ENCODE assay signal across 12 mouse cellular contexts in the genomic region with DNA sequence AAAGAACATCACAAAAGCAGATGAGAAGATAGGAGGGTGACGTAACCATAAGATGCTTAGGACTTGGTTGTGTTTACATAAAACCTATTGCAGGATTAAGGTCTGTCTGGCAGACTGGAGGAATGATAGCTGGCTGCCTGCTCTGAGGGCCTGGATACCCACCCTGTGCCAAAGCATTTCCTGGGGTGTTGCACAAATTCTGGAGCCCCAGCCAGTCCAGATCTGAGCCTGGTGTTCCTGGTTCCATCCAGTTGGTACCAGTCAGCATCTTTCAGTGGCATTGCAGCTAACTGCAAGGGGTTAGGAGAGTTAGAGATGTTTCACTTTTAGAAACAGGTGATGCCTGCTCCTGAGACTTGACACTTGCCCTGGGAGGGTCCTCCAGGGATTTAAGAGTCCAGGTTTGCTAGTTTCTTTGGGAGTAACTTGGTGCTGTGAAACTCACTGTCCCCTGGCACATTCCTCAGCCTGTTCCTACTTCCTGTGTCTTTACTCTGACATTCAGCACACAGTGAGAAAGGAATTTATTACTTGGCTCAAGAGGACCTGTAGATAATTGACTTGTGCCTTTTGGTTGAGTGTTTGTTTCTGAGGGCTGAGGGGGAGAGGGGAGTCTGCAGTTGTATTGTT. TPM values are rescaled to one million over a fixed set of nuclear protein-coding genes. Genes with fewer than 3 reads are reported as not detected.
A peak's percentile ranks its signal among the peaks of the same experiment; 100 is the strongest.
DNase-seq lines count a peak whose midpoint lies in the region; ATAC-seq and TF ChIP-seq lines count a peak whose summit lies in the region.
"Had no signal": no experiment of that assay in that cellular context is flagged by ENCODE, and none has a peak within 500 bp of the region (broad histone marks: within the 10 kb centered on the region; RNA-seq: fewer than 3 reads in every experiment).

No protein-coding gene starts in this region.

- peak; percentile 8 for DNase-seq in embryo, embryonic 10 days (ENCODE audit: low spot score)
- DNase-seq in embryo, embryonic 11 days: no peak
- DNase-seq in lung, postnatal 14 days: no peak
- DNase-seq in kidney, postnatal 4 days: peak; percentile 22 to 34
- DNase-seq in stomach, postnatal 0 days (ENCODE audit: low spot score): no peak
- DNase-seq: cerebellum, postnatal 36 days; gastrocnemius, postnatal 10 days; liver, embryonic 13.5 days had no signal

- H3K9ac ChIP-seq in lung, embryonic 15.5 days: no peak overlapping the region
- no peak overlapping the region for H3K9ac ChIP-seq in stomach, postnatal 0 days (ENCODE audit: low read length)
- H3K9ac ChIP-seq in forebrain, embryonic 12.5 days: no peak overlapping the region
- H3K9ac ChIP-seq: liver, embryonic 13.5 days had no signal

- no peak for TF ChIP-seq CTCF in stomach, postnatal 0 days (IDR thresholded peaks at IDR 0.05; ENCODE audit: low read depth)

- peak overlapping the region; percentile 85 for H3K27ac ChIP-seq in lung, embryonic 15.5 days
- H3K27ac ChIP-seq in stomach, postnatal 0 days (replicated peaks): peak overlapping the region; percentile 74; the same call in 1 of the 2 replicates
- no peak overlapping the region for H3K27ac ChIP-seq in forebrain, embryonic 12.5 days
- H3K27ac ChIP-seq: liver, embryonic 13.5 days; midbrain, embryonic 10.5 days had no signal

- 30% methylated on average over 1 of the region's 1 CpGs for WGBS in lung, embryonic 15.5 days
- WGBS in stomach, postnatal 0 days: 27% methylated on average over 1 of the region's 1 CpGs
- 71% methylated on average over 1 of the region's 1 CpGs for WGBS in forebrain, embryonic 12.5 days

- peak overlapping the region; percentile 14; the same call in 1 of the 2 replicates for H3K4me2 ChIP-seq in lung, embryonic 15.5 days
- no peak overlapping the region for H3K4me2 ChIP-seq in stomach, postnatal 0 days (replicated peaks; ENCODE audit: low read depth)
- H3K4me2 ChIP-seq in forebrain, embryonic 12.5 days: no peak overlapping the region
- H3K4me2 ChIP-seq: liver, embryonic 13.5 days had no signal

- H3K36me3 ChIP-seq in lung, embryonic 15.5 days: peaks cover 10% of the 10 kb centered on the region
- H3K36me3 ChIP-seq in stomach, postnatal 0 days (ENCODE audit: control insufficient read depth, insufficient read depth, low read length): no peaks in the 10 kb centered on the region
- no peaks in the 10 kb centered on the region for H3K36me3 ChIP-seq in forebrain, embryonic 12.5 days (replicated peaks)
- H3K36me3 ChIP-seq: liver, embryonic 13.5 days; midbrain, embryonic 10.5 days had no signal

- H3K4me1 ChIP-seq in lung, embryonic 15.5 days: peaks cover 19% of the 10 kb centered on the region
- H3K4me1 ChIP-seq in stomach, postnatal 0 days (replicated peaks; ENCODE audit: control insufficient read depth, insufficient read depth): no peaks in the 10 kb centered on the region; the same call in 1 of the 2 replicates
- peaks cover 24% of the 10 kb centered on the region; the same call in 1 of the 2 replicates for H3K4me1 ChIP-seq in forebrain, embryonic 12.5 days
- H3K4me1 ChIP-seq: liver, embryonic 13.5 days had no signal

- no peak for TF ChIP-seq EP300 in stomach, postnatal 0 days (optimal IDR thresholded peaks at IDR 0.05)

- H3K9me3 ChIP-seq in lung, embryonic 15.5 days: no peaks in the 10 kb centered on the region
- no peaks in the 10 kb centered on the region for H3K9me3 ChIP-seq in stomach, postnatal 0 days (ENCODE audit: control insufficient read depth, low read length)
- no peaks in the 10 kb centered on the region for H3K9me3 ChIP-seq in forebrain, embryonic 12.5 days
- H3K9me3 ChIP-seq: liver, embryonic 13.5 days; midbrain, embryonic 10.5 days had no signal

- ATAC-seq in lung, embryonic 15.5 days (ENCODE audit: borderline replicate concordance, extremely low read depth, low FRiP score, low TSS enrichment): peak; percentile 62; the same call in 1 of the 2 replicates
- ATAC-seq in stomach, postnatal 0 days (ENCODE audit: low FRiP score, low TSS enrichment): peak; percentile 54; the same call in 1 of the 2 replicates
- no peak for ATAC-seq in activated CD4-positive, CD25-positive, alpha-beta regulatory T cell, adult 4 months
- ATAC-seq in forebrain, embryonic 12.5 days (ENCODE audit: low FRiP score): no peak

- no peaks in the 10 kb centered on the region for H3K27me3 ChIP-seq in lung, embryonic 15.5 days
- H3K27me3 ChIP-seq in stomach, postnatal 0 days (ENCODE audit: control insufficient read depth, insufficient read depth, low read length): no peaks in the 10 kb centered on the region
- H3K27me3 ChIP-seq in forebrain, embryonic 12.5 days: no peaks in the 10 kb centered on the region
- H3K27me3 ChIP-seq: liver, embryonic 13.5 days had no signal

- H3K4me3 ChIP-seq in lung, embryonic 15.5 days: no peak overlapping the region
- no peak overlapping the region for H3K4me3 ChIP-seq in stomach, postnatal 0 days (ENCODE audit: low read depth, low read length)
- H3K4me3 ChIP-seq in forebrain, embryonic 12.5 days (replicated peaks): no peak overlapping the region
- H3K4me3 ChIP-seq: liver, embryonic 13.5 days; midbrain, embryonic 10.5 days had no signal

RNA-seq across cellular contexts. Expression of a gene that starts 25.0 kb away (rescaled TPM):
- polyA plus RNA-seq in lung, embryonic 15.5 days (2015; fragmentation: Nextera tagmentation; extraction: Ambion mirVana): 0.10 and 0.16 TPM in 2 replicates
- 0.11 TPM in 1 of 2 replicates, not detected in the other for polyA plus RNA-seq in stomach, postnatal 0 days (2015; fragmentation: Nextera tagmentation; extraction: Ambion mirVana)
- not detected for polyA plus RNA-seq in activated CD4-positive, CD25-positive, alpha-beta regulatory T cell, adult 4 months (2017; shearing (Covaris generic))
- polyA plus RNA-seq in forebrain, embryonic 12.5 days (2016; fragmentation: Nextera tagmentation; extraction: Ambion mirVana): not detected in 2 replicates
- polyA plus RNA-seq: liver, embryonic 13.5 days had no signal

RNA-seq across cellular contexts. Expression of a gene that starts 53.2 kb away (rescaled TPM):
- 0.47 and 1.2 TPM in 2 replicates for polyA plus RNA-seq in lung, embryonic 15.5 days (2015; fragmentation: Nextera tagmentation; extraction: Ambion mirVana)
- 173 and 196 TPM in 2 replicates for polyA plus RNA-seq in stomach, postnatal 0 days (2015; fragmentation: Nextera tagmentation; extraction: Ambion mirVana)
- under 1 TPM; 0.29 to 0.95 TPM for polyA plus RNA-seq in activated CD4-positive, CD25-positive, alpha-beta regulatory T cell, adult 4 months (2017; shearing (Covaris generic))
- 0.62 and 1.1 TPM in 2 replicates for polyA plus RNA-seq in forebrain, embryonic 12.5 days (2016; fragmentation: Nextera tagmentation; extraction: Ambion mirVana)

Comparison
In these comparisons a context has a peak if more than half of its experiments do, and no peak if none do; other contexts are left out.
1. DNase-seq: peak in embryo, embryonic 10 days (single experiment) and kidney, postnatal 4 days (2 of 2); none in embryo, embryonic 11 days (single experiment), lung, postnatal 14 days (single experiment) and stomach, postnatal 0 days (single experiment).
2. ATAC-seq: peak in lung, embryonic 15.5 days (single experiment) and stomach, postnatal 0 days (single experiment); none in activated CD4-positive, CD25-positive, alpha-beta regulatory T cell, adult 4 months (single experiment) and forebrain, embryonic 12.5 days (single experiment).
3. RNA of a gene that starts 53.2 kb away (polyA plus RNA-seq): 173 to 196 TPM in stomach, postnatal 0 days; 0.47 to 1.2 TPM in lung, embryonic 15.5 days, 0.62 to 1.1 TPM in forebrain, embryonic 12.5 days and 0.29 to 0.95 TPM in activated CD4-positive, CD25-positive, alpha-beta regulatory T cell, adult 4 months; every median in the first group is over 10 times any median in the second.